Mouse (Mus musculus): ENCODE data around the gene Rasgrp2. TPM values are rescaled to one million over a fixed set of nuclear protein-coding genes. Genes with fewer than 3 reads are reported as not detected.

Rasgrp2 gene
- polyA plus RNA-seq, 1 experiment from 2014 or later, result 130 TPM

GRCm38 (mm10) chr19:6449841-6450240, 50.7 kb downstream of the Rasgrp2 start:
- 75% methylated on average over 7 of the region's 7 CpGs for WGBS
- no peak overlapping the region for H3K27ac ChIP-seq (ENCODE audit: low read depth, low read length)

GRCm38 (mm10) chr19:6452030-6452494, 52.9 kb downstream of the Rasgrp2 start:
- ATAC-seq (ENCODE audit: low read depth), result peak; percentile 76
- Histone ChIP-seq H3K36me3 (ENCODE audit: control insufficient read depth, insufficient read depth, low read length) (no peaks in the 10 kb centered on the region; the same call in 1 of the 2 replicates), H3K9ac (replicated peaks; ENCODE audit: low read depth, low read length) (no peak overlapping the region), H3K9me3 (ENCODE audit: control insufficient read depth, low read length) (no peaks in the 10 kb centered on the region), H3K4me2 (ENCODE audit: low read depth, low read length) (no peak overlapping the region), H3K4me1 (ENCODE audit: control insufficient read depth, insufficient read depth, low read length) (peaks cover 27% of the 10 kb centered on the region), H3K27me3 (ENCODE audit: control insufficient read depth, insufficient read depth, low read length) (no peaks in the 10 kb centered on the region), H3K27ac (ENCODE audit: low read depth, low read length) (peak overlapping the region; percentile 75; the same call in 1 of the 2 replicates), H3K4me3 (ENCODE audit: low read depth, low read length) (no peak overlapping the region)
- 23% methylated on average over 6 of the region's 6 CpGs for WGBS

More at GRCm38 (mm10) chr19:6449841-6450240, 50.7 kb downstream of the Rasgrp2 start:
- Histone ChIP-seq H3K36me3 (ENCODE audit: control insufficient read depth, insufficient read depth, low read length) (no peaks in the 10 kb centered on the region), H3K27me3 (ENCODE audit: control insufficient read depth, insufficient read depth, low read length) (no peaks in the 10 kb centered on the region), H3K9me3 (ENCODE audit: control insufficient read depth, low read length) (no peaks in the 10 kb centered on the region), H3K9ac (replicated peaks; ENCODE audit: low read depth, low read length) (peak overlapping the region; percentile 11), H3K4me3 (ENCODE audit: low read depth, low read length) (no peak overlapping the region), H3K4me1 (ENCODE audit: control insufficient read depth, insufficient read depth, low read length) (peaks cover 48% of the 10 kb centered on the region), H3K4me2 (ENCODE audit: low read depth, low read length) (no peak overlapping the region)
- no peak for ATAC-seq (ENCODE audit: low read depth)

- ATAC-seq (ENCODE audit: low read depth), result peak; percentile 23; the same call in 1 of the 2 replicates
- 35% methylated on average over 9 of the region's 9 CpGs for WGBS
- no peaks in the 10 kb centered on the region for H3K9me3 ChIP-seq (ENCODE audit: control insufficient read depth, low read length)
- no peaks in the 10 kb centered on the region for H3K27me3 ChIP-seq (ENCODE audit: control insufficient read depth, insufficient read depth, low read length)
- H3K27ac ChIP-seq (ENCODE audit: low read depth, low read length), result peak overlapping the region; percentile 75
- H3K4me2 ChIP-seq (ENCODE audit: low read depth, low read length), result no peak overlapping the region
- H3K4me3 ChIP-seq (ENCODE audit: low read depth, low read length), result no peak overlapping the region
- H3K4me1 ChIP-seq (ENCODE audit: control insufficient read depth, insufficient read depth, low read length), result peaks cover 23% of the 10 kb centered on the region
- H3K9ac ChIP-seq (replicated peaks; ENCODE audit: low read depth, low read length), result no peak overlapping the region
- H3K36me3 ChIP-seq (ENCODE audit: control insufficient read depth, insufficient read depth, low read length), result no peaks in the 10 kb centered on the region; the same call in 1 of the 2 replicates
Measured at GRCm38 (mm10) chr19:6452672-6453310, 53.7 kb downstream of the Rasgrp2 start.

- peaks cover 21% of the 10 kb centered on the region for H3K4me1 ChIP-seq (ENCODE audit: control insufficient read depth, insufficient read depth, low read length)
- H3K36me3 ChIP-seq (ENCODE audit: control insufficient read depth, insufficient read depth, low read length), result peaks cover 3% of the 10 kb centered on the region; the same call in 1 of the 2 replicates
- no peak overlapping the region for H3K4me3 ChIP-seq (ENCODE audit: low read depth, low read length)
- no peak overlapping the region for H3K9ac ChIP-seq (replicated peaks; ENCODE audit: low read depth, low read length)
- WGBS, result 51% methylated on average over 8 of the region's 8 CpGs
- peak overlapping the region; percentile 75 for H3K27ac ChIP-seq (ENCODE audit: low read depth, low read length)
- no peaks in the 10 kb centered on the region for H3K27me3 ChIP-seq (ENCODE audit: control insufficient read depth, insufficient read depth, low read length)
- no peaks in the 10 kb centered on the region for H3K9me3 ChIP-seq (ENCODE audit: control insufficient read depth, low read length)
- H3K4me2 ChIP-seq (ENCODE audit: low read depth, low read length), result no peak overlapping the region
- ATAC-seq (ENCODE audit: low read depth), result peak; percentile 22
Measured at GRCm38 (mm10) chr19:6453349-6453748, 54.2 kb downstream of the Rasgrp2 start.

- no peak overlapping the region for H3K27ac ChIP-seq (ENCODE audit: low read depth, low read length)
- 73% methylated on average over 10 of the region's 10 CpGs for WGBS
- H3K4me1 ChIP-seq (ENCODE audit: control insufficient read depth, insufficient read depth, low read length), result peaks cover 21% of the 10 kb centered on the region
Measured at GRCm38 (mm10) chr19:6454041-6454720, 55.0 kb downstream of the Rasgrp2 start.

GRCm38 (mm10) chr19:6459504-6459903, 60.4 kb downstream of the Rasgrp2 start:
- H3K36me3 ChIP-seq (ENCODE audit: control insufficient read depth, insufficient read depth, low read length), result peaks cover 7% of the 10 kb centered on the region; the same call in 1 of the 2 replicates
- H3K4me1 ChIP-seq (ENCODE audit: control insufficient read depth, insufficient read depth, low read length), result peaks cover 2% of the 10 kb centered on the region; the same call in 1 of the 2 replicates
- no peak overlapping the region for H3K27ac ChIP-seq (ENCODE audit: low read depth, low read length)
- no peak overlapping the region for H3K4me2 ChIP-seq (ENCODE audit: low read depth, low read length)
- H3K4me3 ChIP-seq (ENCODE audit: low read depth, low read length), result no peak overlapping the region
- 93% methylated on average over 6 of the region's 6 CpGs for WGBS
- H3K9me3 ChIP-seq (ENCODE audit: control insufficient read depth, low read length), result no peaks in the 10 kb centered on the region
- H3K9ac ChIP-seq (replicated peaks; ENCODE audit: low read depth, low read length), result no peak overlapping the region
- H3K27me3 ChIP-seq (ENCODE audit: control insufficient read depth, insufficient read depth, low read length), result no peaks in the 10 kb centered on the region
- ATAC-seq (ENCODE audit: low read depth), result no peak

More at GRCm38 (mm10) chr19:6454041-6454720, 55.0 kb downstream of the Rasgrp2 start:
- ATAC-seq (ENCODE audit: low read depth), result no peak
- peaks cover 3% of the 10 kb centered on the region; the same call in 1 of the 2 replicates for H3K36me3 ChIP-seq (ENCODE audit: control insufficient read depth, insufficient read depth, low read length)
- no peak overlapping the region for H3K4me3 ChIP-seq (ENCODE audit: low read depth, low read length)
- H3K27me3 ChIP-seq (ENCODE audit: control insufficient read depth, insufficient read depth, low read length), result no peaks in the 10 kb centered on the region
- no peak overlapping the region for H3K4me2 ChIP-seq (ENCODE audit: low read depth, low read length)
- no peak overlapping the region for H3K9ac ChIP-seq (replicated peaks; ENCODE audit: low read depth, low read length)
- H3K9me3 ChIP-seq (ENCODE audit: control insufficient read depth, low read length), result no peaks in the 10 kb centered on the region

- H3K9me3 ChIP-seq (ENCODE audit: control insufficient read depth, low read length), result no peaks in the 10 kb centered on the region
- no peak for ATAC-seq (ENCODE audit: low read depth)
- H3K27ac ChIP-seq (ENCODE audit: low read depth, low read length), result no peak overlapping the region
- no peaks in the 10 kb centered on the region for H3K27me3 ChIP-seq (ENCODE audit: control insufficient read depth, insufficient read depth, low read length)
- H3K36me3 ChIP-seq (ENCODE audit: control insufficient read depth, insufficient read depth, low read length), result peaks cover 7% of the 10 kb centered on the region; the same call in 1 of the 2 replicates
- peaks cover 13% of the 10 kb centered on the region for H3K4me1 ChIP-seq (ENCODE audit: control insufficient read depth, insufficient read depth, low read length)
- H3K4me2 ChIP-seq (ENCODE audit: low read depth, low read length), result no peak overlapping the region
- H3K4me3 ChIP-seq (ENCODE audit: low read depth, low read length), result no peak overlapping the region
- WGBS, result 56% methylated on average over 6 of the region's 6 CpGs
- H3K9ac ChIP-seq (replicated peaks; ENCODE audit: low read depth, low read length), result no peak overlapping the region
Measured at GRCm38 (mm10) chr19:6462841-6463240, 63.7 kb downstream of the Rasgrp2 start.

GRCm38 (mm10) chr19:6464306-6465071, 65.3 kb downstream of the Rasgrp2 start:
- peak; percentile 52; the same call in 1 of the 2 replicates for ATAC-seq (ENCODE audit: low read depth)
- no peak overlapping the region for H3K4me2 ChIP-seq (ENCODE audit: low read depth, low read length)
- no peak overlapping the region for H3K4me3 ChIP-seq (ENCODE audit: low read depth, low read length)
- WGBS, result 49% methylated on average over 10 of the region's 10 CpGs
- peaks cover 4% of the 10 kb centered on the region; the same call in 1 of the 2 replicates for H3K36me3 ChIP-seq (ENCODE audit: control insufficient read depth, insufficient read depth, low read length)
- no peaks in the 10 kb centered on the region for H3K9me3 ChIP-seq (ENCODE audit: control insufficient read depth, low read length)
- H3K27me3 ChIP-seq (ENCODE audit: control insufficient read depth, insufficient read depth, low read length), result no peaks in the 10 kb centered on the region
- peak overlapping the region; percentile 4; the same call in 1 of the 2 replicates for H3K27ac ChIP-seq (ENCODE audit: low read depth, low read length)
- H3K4me1 ChIP-seq (ENCODE audit: control insufficient read depth, insufficient read depth, low read length), result peaks cover 13% of the 10 kb centered on the region
- H3K9ac ChIP-seq (replicated peaks; ENCODE audit: low read depth, low read length), result 0 out of 2 replicates have a peak overlapping the region, but pooled peaks have one; percentile 3

Data from neural tube, embryonic 14.5 days (tissue).